Mouse (Mus musculus) right cerebral cortex, postnatal 10 days (tissue): ENCODE measurements around the gene Nfat5.

ENCODE experiments used
- DNase-seq, 2 experiments: peaks; one replicate each; pipeline ENCODE4 v3.0.0; 2021; ENCODE audit warnings: low spot score in 2 of 2

Gene Nfat5

DNA sequence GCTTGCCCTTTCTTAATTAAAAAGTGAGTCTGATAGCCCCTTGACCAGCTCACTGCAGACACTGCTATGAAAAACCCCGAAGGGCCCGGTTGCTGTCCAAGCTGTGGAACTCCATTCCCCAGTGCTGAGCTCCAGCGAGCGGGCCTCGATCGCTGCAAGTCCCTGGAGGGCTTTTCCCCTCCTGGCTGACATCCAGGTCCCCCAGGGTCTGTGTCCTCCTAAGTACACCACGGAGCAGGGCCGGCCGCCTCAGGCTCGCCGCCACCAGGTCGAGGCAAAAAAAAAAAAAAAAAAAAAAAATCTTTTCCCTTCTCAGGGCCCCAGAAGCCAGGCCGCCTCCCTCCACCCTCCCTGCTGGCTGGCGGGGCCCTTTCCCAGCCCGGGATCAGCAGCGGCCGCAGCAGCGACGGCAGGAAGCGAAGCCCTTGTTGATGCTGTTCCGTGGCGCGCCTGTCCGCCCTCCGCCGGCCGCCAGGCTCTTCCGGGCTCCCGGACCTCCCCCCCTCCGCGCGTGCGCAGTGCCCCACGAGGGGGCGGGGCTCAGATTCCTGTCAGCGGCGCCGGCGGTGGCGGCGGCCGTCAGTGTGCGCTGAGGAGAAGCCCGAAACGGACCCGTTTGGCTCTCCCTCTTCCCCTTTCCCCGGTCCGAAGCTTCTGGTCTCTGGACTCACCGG is at the start of gene Nfat5:
TSS of gene Nfat5 (plus strand) at position 543 of the 674 bp plus-strand sequence.
- peak; percentile 94 to 95 for DNase-seq

DNA sequence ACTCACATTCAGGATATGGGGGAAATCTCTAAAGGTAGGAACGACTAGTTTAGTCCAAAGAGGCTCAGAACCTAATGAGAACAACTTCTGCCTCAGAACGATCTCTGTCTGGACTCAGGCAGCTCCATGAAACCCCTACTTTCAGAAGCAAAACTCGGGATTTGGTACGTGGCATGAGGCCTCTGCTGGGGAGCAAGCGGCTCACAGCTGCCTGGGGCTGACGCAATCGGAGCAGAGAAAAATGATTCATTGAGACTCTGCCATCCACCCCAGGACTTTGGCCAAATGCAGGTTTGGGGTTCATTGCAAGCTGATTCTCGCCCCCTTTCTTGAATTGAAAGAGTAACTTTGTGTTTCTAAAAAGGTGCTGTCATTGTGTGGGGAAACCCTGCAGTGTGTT is 49.1 kb upstream of the Nfat5 start:
- no peak for DNase-seq

DNA sequence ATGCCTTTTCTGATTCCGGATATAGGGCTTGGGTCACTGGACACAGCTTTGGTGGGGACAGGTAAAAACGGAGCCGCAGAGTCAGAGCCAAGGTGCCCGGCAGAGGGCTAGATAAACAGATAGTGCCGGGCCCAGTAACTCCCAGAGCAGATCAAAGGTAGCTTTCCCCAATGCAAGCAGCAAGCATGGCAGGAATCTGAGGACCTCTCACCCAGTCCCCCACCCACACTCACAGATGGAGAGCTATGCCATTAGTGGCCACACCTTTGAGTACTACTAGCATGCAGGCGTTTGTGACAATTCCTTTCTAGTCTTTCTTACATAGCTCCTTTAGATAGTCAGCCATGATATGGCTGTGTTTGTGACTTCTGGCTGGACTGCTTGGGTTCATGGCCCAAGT is 44.8 kb upstream of the Nfat5 start:
- no peak for DNase-seq

DNA sequence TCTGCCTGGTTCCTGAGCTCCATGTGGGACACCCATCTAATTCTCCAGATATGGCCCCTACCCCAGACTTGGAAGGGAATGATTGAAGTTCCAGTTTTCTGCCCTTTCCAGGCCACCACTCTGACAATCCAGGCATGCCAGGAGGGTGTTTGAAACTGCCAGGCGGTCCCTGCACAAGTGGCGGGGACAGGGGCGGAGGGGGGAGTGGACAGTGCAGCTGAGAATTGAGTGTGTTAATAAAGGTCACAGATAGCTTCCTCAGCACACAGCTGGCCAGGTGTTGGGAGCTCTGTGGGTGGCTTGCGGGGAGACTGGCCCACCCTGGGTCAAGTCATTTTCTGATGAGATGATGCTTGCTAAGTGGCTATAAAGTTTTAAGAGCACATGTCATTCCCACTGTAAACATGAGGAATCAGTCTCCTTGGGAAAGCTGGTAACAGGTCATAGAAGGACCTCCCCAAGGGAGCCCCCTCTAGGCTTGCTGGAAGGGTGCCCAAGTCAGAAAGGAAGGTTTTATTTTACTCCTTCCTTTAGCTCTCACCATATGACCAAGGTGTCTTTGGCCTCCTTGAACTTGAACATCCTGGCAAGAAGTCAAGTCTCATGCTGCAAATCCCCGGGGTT is 41.7 kb upstream of the Nfat5 start:
- no peak for DNase-seq

DNA sequence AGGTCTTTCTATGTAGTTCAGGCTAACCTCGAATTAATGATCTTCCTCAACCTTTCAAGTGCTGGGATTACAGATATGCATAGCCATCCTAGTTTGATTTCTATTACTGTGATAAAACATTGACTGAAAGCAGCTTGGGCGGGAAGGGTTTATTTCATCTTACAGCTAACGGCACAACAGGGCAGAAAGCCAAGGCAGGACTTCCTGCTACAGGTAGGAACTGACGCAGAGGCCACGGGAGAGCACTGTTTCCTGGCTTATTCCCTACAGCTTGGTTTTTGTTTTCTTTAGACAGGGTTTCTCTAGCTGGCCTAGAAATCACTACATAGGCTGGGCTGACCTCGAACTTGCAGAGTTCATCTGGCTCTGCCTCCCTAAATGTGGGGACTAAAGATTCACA is 40.1 kb upstream of the Nfat5 start:
- no peak for DNase-seq

DNA sequence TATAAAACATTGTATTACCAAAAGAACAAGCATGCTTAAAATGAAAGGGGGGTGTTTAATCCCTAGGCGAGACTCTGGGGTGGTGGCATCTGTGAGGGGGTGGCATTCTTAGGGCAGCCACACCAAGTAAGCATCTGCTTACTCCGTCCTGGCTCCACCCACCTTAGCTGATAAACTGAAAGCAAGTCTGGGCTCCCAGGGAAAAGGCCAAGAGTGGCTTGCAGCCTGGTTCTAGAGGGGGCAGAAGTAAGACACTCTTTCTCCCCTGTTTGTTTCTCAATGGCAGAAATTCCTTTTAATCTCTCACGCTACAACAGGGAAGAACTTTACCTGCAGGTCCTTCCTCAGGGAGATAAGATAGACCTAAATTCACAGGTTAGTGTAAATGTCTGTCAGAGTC is 38.9 kb upstream of the Nfat5 start:
- no peak for DNase-seq

DNA sequence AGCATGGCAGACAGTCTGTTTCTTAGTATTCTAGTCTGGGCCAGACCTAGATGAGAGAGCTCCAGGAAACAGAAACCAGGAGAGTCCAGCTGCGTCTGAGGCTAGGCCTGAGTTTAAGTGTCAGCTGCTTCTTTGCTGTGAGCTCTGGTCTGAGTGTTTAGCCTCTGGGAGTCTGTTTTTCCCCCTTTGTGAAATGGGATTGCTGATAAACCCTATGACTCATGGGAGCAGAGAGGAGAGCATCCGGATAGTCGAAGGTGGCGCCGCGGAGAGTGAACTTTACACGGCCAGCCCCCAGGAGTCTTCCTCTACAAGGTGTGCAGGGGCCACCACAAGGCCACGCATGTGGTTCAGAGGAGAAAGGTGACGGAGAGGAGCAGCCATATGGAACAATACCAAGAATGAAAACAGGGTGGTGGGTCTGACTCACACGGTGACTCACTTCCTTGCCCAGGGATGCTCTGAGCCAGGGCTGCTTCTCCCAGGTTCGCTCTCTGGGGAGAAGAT is 38.3 kb upstream of the Nfat5 start:
- no peak for DNase-seq

DNA sequence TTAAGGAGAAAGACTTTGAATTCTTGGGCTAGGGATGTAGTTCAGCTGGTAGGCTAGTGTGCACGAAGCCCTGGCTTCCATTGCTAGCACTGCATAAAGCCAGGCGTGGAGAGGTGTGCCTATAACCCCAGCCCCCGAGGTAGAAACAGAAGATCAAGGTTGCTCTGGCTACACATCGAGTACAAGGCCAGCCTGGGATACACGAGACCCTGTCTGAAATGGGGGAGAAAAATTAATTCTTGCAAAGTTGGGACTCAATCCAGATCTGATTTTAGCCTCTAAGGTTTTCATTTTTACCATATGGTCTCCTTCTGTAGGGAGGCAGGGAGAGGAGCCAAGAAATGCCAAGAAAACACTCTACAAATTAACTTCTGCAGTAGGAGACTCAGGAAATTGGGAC is 36.0 kb upstream of the Nfat5 start:
- peak; percentile 34 to 58 for DNase-seq

DNA sequence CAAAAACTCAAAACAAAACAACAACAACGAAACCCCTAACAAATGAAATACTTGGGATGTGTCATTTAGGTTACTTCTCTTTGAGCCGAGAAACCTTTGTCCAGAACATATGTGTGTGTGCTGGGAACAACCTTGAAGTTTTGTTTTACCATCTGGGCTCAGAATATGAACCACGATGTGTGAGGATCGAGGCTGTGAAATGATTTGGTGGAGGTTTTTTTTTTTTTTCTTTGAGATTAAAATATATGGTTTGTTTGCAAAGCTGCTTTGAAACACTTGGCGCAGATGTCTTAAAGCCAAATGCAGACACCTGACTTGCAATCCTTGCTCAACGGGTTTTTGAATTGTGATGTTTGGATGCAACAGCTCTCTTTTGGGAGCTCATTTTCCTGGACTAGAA is 33.1 kb upstream of the Nfat5 start:
- DNase-seq, result no peak

DNA sequence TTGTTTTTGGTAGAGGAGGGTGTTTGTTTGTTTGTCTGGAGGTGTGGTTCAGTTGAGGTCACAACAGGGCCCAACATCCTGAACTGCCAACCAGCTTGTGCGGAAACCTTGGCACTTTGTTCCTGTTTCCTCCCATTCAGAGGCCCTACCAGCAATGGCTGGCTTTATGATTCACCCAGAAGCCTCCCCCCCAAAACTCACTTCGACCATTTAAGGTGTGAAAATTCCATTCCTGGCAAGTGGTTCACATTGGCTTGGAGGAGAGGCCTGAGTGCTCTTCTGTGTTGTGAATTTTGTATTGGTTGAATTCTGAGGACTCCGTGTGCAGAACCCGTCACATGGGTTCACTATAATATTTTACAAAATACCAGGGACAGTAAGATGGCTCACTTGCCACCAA is 32.1 kb upstream of the Nfat5 start:
- no peak for DNase-seq

DNA sequence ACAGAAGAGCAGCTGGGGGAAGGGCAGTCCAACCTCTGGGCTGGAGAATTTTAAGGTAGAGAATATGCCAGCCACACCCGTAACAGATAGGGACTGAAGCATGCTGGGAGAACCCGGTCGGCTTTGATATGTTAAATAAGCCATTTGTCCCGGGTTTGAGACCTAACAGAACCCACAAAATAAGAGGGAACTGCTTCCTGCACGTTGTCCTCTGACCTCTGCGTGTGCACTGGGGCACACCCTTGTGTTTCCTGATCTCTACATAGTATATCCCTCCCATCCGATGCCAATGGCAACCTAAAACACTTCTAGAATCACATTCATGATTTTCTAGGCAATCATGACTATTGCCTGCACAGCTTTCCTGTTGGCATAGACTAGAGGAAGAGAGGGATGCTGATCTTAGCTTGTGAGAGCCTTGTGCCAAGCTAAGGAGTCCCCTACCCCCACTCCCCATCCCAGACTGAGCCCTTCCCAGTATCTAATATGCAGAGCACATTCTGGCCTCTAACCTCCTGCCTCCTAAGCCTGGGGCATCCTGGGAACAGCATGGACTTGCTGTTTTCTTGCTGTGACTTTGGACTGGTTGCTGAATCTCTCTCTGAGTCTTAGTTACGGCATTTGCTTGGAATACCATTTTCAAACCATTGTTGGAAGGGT is 31.1 kb upstream of the Nfat5 start:
- DNase-seq, result no peak

DNA sequence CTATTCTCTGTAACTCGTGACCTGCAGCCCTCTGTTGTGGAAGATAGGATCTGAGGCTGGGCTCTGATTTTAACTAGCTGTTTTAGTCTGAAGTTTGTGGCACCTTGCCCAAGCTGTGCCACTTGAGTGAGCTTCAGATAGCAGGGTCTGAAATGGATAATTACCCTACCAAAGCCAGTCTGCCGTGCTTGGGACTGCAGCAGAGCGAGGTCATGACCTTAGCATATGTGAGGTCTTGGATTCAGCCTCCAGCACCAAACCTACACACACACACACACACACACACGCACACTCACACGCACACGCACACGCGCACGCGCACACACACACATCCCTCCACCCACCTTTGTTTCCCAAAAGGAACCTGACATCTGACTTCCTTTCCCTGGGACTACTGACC is 27.5 kb upstream of the Nfat5 start:
- DNase-seq, result no peak

DNA sequence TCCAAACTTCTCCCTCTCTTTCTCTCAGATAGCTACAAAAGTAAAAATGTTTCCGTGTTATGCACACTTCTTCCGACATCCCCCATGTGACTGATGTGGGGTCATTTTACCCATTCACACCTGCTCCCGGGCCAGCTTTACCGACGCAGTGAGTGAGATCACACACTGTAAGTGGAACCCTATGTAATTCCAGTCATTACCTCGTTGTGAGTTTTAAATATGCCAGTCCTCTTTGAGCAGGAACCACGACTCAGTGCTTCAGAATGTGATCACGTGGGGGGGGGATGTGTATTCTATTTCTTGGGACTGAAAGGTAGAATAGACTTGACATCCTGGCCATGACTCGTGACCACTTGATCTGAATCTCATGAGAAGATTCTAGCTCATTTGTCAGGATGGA is 24.8 kb upstream of the Nfat5 start:
- no peak for DNase-seq

DNA sequence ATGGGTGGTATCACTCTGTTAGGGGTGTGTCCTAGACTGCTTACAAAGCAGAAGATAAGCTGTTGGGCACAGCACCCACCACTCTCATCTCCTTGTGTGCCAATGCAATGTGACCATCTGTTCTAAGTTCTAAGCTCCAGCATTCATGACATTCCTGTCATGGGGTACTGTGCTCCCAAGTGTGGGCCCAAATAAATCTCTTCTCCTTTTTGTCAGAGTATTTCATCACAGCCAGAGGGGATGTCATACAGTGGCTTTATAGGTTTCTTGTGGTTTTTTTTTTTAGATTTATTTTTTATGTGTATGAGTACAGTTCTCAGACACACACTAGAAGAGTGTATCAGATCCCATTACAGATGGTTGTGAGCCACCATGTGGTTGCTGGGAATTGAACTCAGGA is 24.1 kb upstream of the Nfat5 start:
- DNase-seq, result no peak

DNA sequence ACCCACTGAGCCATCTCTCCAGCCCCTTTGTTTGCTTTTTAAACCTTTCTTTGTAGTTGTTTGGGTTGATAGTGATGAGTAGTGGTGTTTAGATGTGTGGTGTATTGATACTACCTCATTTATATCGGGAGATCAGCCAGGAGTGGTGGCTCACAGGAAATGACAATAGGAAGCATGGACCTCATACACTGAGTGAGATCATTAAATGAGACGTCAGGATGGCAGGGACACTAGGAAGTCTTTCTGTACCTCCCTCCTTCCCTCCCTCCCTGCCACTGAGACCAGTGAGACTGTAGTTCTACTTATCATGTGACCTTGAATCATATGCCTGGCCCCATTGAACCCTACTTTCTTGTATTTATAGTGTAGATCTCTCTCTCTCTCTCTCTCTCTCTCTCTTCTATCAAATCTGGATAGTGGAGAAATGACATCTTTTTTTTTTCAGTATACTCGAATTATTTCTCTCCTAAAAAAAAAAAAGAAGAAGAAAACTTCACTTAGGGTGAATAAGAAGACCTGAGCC is 23.6 kb upstream of the Nfat5 start:
- no peak for DNase-seq

DNA sequence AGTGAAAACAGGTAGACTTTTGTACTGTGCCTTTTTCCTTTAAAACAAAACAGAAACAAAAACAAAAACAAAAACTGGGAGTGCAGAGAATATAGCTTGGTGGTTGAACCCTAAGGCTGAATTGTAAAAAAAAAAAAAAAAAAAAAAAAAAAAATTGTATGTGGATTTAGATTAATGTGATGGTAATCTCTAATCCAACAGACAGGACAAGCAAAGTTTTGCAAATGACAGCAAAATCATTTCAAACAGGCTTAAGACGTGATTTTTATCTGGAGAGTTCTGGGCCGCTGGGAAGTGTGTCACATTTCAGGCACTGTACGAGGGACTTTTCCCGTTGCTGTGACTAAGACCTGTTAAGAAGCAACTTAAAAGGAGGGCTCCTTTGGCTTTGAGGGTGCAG is 23.0 kb upstream of the Nfat5 start:
- DNase-seq, result no peak

DNA sequence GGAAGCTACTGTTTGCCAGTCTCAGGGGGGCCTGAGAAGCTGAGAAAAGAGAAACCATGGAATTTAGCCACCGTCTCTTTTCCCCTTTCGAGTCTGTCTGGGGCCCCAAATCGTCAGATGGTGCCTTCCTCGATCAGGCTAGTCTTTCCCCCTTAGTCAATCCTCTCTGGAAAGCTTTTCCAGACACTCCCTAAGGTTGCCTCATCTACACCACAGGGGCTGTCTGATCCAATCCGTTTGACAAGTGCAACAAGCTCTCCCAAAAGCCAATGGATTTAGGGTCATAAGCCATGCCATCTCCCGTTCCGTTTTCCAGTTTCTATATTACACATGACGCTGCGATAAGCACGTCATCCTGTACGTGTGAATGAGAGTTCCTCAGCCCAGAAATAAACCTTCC is 22.5 kb upstream of the Nfat5 start:
- no peak for DNase-seq

DNA sequence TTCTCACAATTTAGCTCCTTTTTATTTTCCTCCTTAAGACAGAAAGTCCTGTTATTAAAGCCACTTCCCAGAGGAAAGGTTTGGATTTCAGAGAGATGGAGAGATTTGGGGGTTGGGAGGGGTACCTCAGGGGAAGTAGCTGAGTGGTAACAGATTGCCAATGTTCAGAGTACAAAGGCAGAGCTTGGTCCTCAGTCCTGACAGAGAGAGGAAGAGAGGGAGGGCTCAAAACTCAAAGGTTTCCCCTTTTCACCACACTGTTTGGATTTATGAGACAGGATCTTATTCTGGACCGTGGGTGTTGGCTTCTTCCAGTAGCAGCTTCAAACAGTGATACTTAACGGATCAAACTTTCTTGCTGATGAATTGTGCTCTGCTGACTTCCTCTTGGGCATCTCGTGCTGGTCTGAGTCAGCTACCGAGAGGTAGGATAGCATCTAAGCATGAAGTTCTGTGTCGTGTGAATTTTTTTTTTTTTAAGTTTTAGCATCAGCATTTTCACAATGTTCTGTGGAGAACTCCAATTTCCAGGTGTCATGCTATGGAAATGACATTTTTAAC is 15.9 kb upstream of the Nfat5 start:
- no peak for DNase-seq

DNA sequence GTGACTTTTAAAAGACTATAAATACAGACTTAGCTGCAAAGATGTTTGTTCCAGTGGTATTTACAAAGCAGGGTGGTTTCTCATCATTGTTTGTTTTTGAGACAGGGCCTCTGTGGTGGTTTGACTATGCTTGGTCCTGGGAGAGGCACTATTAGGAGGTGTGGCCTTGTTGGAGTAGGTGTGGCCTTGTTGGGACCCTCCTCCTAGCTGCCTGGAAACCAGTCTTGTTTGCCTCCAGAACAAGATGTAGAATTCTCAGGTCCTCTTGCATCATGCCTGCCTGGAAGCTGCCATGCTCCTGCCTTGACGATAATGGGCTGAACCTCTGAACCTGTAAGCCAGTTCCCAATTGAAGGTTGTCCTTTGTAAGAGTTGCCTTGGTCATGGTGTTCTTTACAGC is 14.7 kb upstream of the Nfat5 start:
- no peak for DNase-seq

DNA sequence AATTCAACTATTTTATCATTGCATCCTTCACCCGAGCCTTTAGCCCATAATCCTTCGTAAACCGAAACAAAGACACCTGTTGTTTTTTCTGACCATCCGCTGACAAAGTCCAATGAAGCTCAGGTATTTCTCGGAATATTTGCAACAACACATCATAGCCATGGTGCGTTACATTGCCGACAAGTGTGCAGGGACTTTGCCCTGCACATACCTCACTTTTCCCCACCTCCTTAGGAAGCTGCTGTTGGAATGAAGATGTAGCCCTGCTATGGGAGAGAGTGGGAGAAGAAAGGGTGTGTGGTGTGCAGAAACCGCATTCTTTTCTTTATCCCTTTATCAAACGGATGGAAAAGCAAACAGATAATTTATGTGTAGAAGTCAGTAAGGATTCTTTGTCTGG is 6.6 kb upstream of the Nfat5 start:
- DNase-seq, result no peak

DNA sequence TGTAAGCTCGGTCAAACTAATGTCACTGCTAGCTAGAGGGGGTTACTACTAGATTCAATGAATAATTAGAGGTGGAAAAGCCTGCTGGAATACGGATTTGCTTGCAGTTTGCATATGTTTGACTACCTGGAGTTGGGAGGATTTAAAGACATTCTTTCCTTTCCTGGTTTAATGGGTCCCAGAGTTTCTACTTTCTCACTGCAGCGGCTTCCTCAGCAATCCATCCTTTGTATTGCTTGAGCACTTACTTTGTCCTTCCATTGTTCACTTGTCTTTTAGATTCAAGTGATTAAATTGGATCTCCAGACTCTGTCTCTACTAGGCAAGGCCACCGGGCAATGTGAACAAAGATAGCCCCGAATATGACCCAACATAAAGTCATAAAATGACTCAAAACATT is 5.7 kb upstream of the Nfat5 start:
- DNase-seq, result no peak

DNA sequence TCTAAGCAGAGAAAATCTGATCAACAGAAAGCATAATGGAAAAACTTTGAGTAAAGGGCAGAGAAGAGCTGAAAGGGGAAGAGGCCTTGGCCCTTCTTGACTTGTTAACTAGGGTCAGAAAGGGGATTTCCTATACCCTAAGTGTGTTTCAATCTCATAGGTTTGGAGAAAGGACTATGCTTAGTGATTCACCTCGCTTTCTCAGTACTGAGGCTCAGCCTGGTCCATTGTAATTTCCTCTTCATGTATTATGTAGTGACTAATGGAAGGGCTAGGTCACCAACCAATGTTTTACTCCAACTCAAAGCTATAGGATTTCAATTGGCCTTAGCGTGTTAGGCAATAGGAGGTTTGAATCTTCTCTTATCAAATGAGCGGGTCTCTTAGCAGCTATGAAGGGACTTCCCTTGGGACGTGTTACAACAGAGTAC is 2.1 kb upstream of the Nfat5 start:
- no peak for DNase-seq
